Mouse (Mus musculus): ENCODE results near the gene Glod5.

Gene Glod5

DNA sequence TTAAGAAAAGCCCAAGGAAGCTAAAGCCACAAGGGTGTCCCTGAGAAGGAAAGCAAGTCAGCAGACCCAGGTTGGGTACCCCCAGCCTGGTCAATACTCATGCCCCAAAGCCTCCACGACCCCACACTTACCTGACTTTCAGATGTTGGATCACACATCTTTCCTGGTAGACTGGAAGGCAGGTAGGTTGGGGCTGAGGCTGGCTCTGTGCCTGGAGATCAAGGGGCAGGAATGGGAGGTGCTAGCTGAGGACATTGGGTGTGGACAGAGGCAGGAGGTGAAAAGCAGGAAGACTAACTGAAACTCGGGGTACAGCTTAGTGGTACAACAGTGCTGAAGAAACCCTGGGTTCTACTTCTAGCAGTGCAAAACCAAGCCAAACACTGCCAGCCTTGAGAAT, at the start of gene Glod5:
Glod5 (minus strand) TSS at position 207 of the 400 bp plus-strand sequence.
- POLR2A ChIA-PET: interaction anchor here in 3 of 4 experiments (1.0 to 2.2 kb wide), 6 partner anchors 9 to 71 kb away, joined by 3 to 6 read pairs (median 4); partner anchors contain the start of gene Hdac6 (in 1 of the 3)
- CTCF ChIA-PET: interaction anchor here in 3 of 4 experiments (1.0 to 3.3 kb wide), 9 partner anchors 10 to 203 kb away, joined by 3 to 15 read pairs (median 4); no protein-coding TSS in a partner anchor

GRCm38 (mm10) chrX:8051044-8051781, 32.9 kb upstream of the Glod5 start:
- ChIA-PET CTCF (interaction anchor here in 2 of 4 experiments (0.7 to 1.0 kb wide), 2 partner anchors 42 to 74 kb away, joined by 3 read pairs; no protein-coding TSS in a partner anchor), POLR2A (interaction anchor here (0.5 to 16.3 kb wide), 55 partner anchors 10 to 675 kb away, joined by 3 to 221 read pairs (median 4); partner anchors contain the start of genes Suv39h1 (in 4 of the 4), Ftsj1 (in 2 of the 4), Hdac6 (in 1 of the 4) and Pcsk1n (in 1 of the 4))

DNA sequence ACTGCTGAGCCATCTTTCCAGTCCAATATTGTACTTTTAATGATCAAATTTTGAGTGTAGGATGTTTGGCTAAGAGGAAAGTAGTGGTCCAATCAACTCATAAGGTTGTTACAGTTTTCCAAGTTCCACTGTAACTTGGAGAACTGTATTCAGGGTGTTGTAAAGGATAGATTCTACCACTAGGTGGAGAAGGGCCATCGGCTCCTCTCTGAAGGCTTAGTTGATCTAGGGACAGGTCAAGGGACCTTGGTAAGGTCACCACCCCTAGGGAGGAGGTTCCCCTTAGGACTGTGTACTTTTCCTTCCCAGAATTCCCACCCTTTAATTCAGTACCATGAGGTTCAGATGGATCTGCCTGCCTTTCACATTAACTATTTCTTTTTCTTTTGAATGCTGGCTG, 14.7 kb upstream of the Glod5 start:
- CTCF ChIA-PET: no interaction called here
- POLR2A ChIA-PET: interaction anchor here in 1 of 4 experiments (0.6 to 1.0 kb wide), 2 partner anchors 19 to 211 kb away, joined by 3 read pairs; no protein-coding TSS in a partner anchor

GRCm38 (mm10) chrX:8026811-8027210, 8.5 kb upstream of the Glod5 start:
- ChIA-PET CTCF (no interaction called here), POLR2A (interaction anchor here in 1 of 4 experiments (1.6 kb wide), 1 partner anchor 23 kb away, joined by 3 read pairs; no protein-coding TSS in a partner anchor)

DNA sequence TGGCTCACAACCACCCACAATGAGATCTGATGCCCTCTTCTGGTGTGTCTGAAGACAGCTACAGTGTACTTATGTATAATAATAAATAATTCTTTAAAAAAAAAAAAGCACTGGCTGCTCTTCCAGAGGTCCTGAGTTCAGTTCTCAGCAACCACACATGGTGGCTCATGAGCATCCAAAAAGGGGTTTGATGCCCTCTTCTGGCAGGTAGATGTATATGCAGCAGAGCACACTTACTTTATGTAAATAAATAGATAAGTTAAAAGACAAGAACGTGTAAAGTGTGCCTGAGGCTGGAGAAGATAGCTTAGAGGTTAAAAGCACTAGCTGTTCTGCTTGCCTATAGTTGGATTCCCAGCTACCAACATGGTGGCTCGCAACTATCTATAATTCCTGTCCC, 6.5 kb upstream of the Glod5 start:
- ChIA-PET CTCF (interaction anchor here in 1 of 4 experiments (0.9 kb wide), 1 partner anchor 101 kb away, joined by 3 read pairs; no protein-coding TSS in a partner anchor), POLR2A (no interaction called here)

DNA sequence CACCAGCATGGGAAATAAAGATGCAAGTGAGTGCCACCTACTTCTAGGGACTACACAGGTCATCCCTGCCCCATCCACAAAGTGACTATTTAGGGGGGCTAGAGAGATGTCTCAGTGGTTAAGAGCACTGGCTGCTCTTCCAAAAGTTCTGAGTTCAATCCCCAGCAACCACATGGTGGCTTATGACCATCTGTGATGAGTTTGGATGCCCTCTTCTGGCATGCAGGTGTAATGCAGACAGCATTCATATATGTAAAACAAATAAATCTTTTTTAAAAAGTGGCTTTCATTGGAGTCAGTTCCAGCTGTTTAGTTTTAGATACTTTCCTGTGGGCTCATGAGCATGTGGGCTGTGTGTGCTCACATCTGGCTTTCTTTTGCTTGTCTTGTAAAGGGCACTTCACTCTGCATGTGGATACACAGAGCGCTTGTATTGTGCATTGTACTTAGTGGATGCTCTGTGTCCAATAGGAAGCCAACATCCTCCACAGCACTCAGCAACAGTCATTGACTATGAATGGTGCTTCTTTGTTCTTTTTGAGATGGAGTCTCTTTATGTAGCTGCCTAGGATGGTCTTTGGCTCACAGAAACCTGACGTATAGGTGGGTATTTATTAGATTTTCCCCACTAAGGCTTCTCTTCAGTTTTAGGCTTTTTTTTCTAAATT, 2.0 kb upstream of the Glod5 start:
- CTCF ChIA-PET: interaction anchor here in 2 of 4 experiments (0.6 to 1.3 kb wide), 3 partner anchors 95 to 1048 kb away, joined by 3 read pairs; no protein-coding TSS in a partner anchor
- POLR2A ChIA-PET: interaction anchor here in 1 of 4 experiments (0.8 to 1.4 kb wide), 4 partner anchors 10 to 121 kb away, joined by 3 to 4 read pairs (median 4); partner anchors contain the start of genes Pqbp1 and Timm17b

DNA sequence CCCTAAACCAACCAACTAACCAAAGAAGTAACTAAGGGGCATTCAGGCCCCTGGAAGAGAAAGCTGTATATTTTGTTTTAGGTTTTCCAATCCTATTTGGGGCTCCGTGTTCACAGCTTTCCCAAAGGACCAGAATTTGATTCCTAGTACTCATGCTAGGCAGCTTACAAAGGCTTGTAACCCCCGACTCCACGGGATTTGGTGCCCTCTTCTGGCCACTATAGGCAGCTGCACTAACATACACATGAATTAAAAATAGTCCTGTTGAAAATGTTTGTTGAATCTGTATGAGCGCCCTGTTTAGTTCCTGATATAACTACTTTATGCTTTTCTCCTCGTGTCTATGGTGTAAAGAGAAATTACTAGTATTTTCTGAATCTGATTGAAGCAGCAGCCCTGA, 1.1 kb downstream of the Glod5 start:
- POLR2A ChIA-PET: interaction anchor here in 3 of 4 experiments (0.7 to 2.2 kb wide), 9 partner anchors 8 to 133 kb away, joined by 3 to 6 read pairs (median 3); partner anchors contain the start of genes Rbm3 (in 2 of the 3) and Slc35a2 (in 1 of the 3)

DNA sequence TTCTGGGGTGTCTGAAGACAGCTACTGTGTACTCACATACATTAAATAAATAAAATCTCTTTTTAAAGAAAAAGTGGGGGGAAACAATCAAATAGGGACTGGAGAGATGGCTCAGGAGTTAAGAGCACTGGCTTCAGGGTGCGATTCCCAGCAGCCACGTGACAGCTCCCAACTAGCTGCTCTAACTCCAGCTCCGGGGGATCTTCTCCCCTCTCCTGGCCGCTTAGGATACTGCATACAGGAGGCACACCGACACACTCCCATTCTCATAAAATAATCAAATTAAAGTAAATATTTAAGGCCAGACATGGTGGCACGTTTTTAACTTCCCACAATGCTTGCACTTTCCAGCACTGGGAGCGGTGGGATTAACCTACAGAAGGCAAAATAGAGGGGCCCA, 2.6 kb downstream of the Glod5 start:
- ChIA-PET POLR2A (interaction anchor here in 2 of 4 experiments (0.6 to 1.4 kb wide), 9 partner anchors 13 to 252 kb away, joined by 3 to 5 read pairs (median 3); partner anchors contain the start of genes Hdac6 (in 1 of the 2) and Slc35a2 (in 1 of the 2)), CTCF (interaction anchor here (0.6 to 3.3 kb wide), 19 partner anchors 8 to 276 kb away, joined by 3 to 24 read pairs (median 3); partner anchors contain the start of genes Eras (in 1 of the 4) and Hdac6 (in 1 of the 4))

More for the DNA sequence above, 1.1 kb downstream of the Glod5 start:
- CTCF ChIA-PET: interaction anchor here (0.5 to 3.3 kb wide), 29 partner anchors 8 to 263 kb away, joined by 3 to 24 read pairs (median 4); partner anchors contain the start of genes Hdac6 (in 2 of the 4) and Pcsk1n (in 1 of the 4)

DNA sequence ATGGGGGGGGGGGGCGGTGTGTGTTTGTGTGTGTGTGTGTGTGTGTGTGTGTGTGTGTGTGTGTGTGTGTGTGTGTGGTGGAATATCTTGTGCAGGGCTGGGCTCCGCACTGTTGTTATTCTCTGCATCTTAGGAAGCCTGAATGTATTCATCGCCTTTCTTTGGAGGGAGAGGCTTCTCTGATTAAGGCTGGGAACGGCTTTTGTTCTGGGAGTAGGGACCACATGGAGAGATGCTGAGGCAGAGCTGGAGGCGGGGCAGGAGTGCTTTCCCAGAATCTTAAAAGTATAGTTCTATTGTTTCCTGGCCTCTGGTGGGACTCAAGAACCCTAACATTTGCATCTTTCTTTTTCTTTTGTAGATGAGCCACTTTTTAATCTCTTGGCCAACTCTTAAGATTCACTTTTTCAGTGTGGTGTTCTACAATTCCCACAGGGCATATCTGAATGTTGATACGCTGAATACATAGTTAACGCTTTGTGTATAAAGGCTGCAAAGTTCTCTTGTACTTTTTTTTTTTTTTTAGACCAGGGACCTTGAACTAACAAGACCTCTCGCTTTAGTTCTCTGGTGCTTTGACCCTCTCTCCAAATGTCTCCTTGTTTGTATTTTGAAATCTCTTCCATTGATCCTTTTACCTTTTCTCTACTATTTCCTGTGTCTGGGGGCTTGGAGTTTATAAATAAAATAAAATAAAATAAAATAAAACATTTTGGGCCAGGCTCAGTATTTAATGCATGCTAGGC, 4.5 kb downstream of the Glod5 start:
- ChIA-PET CTCF (interaction anchor here in 3 of 4 experiments (0.6 to 1.6 kb wide), 5 partner anchors 11 to 212 kb away, joined by 3 to 5 read pairs (median 4); partner anchors contain the start of gene Eras (in 1 of the 3)), POLR2A (interaction anchor here (0.6 to 2.3 kb wide), 18 partner anchors 11 to 248 kb away, joined by 3 to 18 read pairs (median 4); partner anchors contain the start of genes Hdac6 (in 2 of the 4) and Slc35a2 (in 1 of the 4))

GRCm38 (mm10) chrX:8013157-8013556, 5.1 kb downstream of the Glod5 start:
- CTCF ChIA-PET: interaction anchor here in 2 of 4 experiments (0.6 to 1.6 kb wide), 5 partner anchors 11 to 211 kb away, joined by 3 to 5 read pairs (median 4); partner anchors contain the start of gene Eras (in 1 of the 2)
- POLR2A ChIA-PET: interaction anchor here (0.7 to 2.3 kb wide), 21 partner anchors 10 to 248 kb away, joined by 3 to 18 read pairs (median 3); partner anchors contain the start of genes Hdac6 (in 1 of the 4) and Slc35a2 (in 1 of the 4)

DNA sequence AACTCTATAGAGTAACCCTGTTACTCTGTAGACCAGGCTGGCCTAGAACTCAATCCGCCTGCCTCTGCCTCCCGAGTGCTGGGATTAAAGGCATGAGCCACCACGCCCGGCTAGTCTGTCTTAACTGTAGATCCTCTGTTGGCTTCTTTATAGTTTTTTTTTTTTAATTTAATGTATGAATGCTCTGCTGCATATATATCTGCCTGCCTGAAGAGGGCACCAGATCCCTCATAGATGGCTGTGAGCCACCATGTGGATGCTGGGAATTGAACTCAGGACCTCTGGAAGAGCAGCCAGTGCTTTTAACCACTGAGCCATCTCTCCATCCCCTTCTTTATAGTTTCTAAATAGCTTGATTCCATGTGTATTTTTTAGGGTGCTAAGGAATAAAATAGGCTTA, 8.9 kb downstream of the Glod5 start:
- ChIA-PET CTCF (interaction anchor here in 3 of 4 experiments (0.6 to 1.5 kb wide), 6 partner anchors 8 to 200 kb away, joined by 3 to 10 read pairs (median 4); partner anchors contain the start of gene Timm17b (in 1 of the 3)), POLR2A (interaction anchor here (0.5 to 1.9 kb wide), 31 partner anchors 8 to 294 kb away, joined by 3 to 23 read pairs (median 4); partner anchors contain the start of genes Hdac6 (in 2 of the 4), Pqbp1 (in 2 of the 4), Timm17b (in 2 of the 4) and Eras (in 1 of the 4))

DNA sequence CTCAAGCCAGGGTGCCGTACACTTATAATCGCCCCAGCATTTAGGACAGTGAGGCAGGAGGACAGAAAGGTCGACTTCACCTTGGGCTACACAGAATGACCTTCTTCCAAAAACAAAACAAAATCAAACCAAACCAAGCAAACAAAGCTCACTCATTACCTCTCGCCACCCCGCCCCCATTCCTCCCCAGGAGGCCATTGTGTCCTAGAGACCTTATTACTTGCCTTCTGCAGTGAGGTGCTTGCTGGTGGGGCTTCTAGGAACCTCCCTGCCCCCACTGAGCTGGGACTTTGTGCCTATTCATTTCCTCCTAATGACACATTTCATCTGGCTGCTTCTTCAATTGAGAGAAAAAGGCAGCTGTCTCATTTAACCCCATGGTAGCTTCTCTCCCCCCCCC, 9.7 kb downstream of the Glod5 start:
- POLR2A ChIA-PET: interaction anchor here (0.5 to 1.9 kb wide), 56 partner anchors 9 to 1479 kb away, joined by 3 to 23 read pairs (median 4); partner anchors contain the start of genes Eras (in 3 of the 4), Hdac6 (in 2 of the 4), Pqbp1 (in 2 of the 4) and Slc35a2 (in 2 of the 4)

DNA sequence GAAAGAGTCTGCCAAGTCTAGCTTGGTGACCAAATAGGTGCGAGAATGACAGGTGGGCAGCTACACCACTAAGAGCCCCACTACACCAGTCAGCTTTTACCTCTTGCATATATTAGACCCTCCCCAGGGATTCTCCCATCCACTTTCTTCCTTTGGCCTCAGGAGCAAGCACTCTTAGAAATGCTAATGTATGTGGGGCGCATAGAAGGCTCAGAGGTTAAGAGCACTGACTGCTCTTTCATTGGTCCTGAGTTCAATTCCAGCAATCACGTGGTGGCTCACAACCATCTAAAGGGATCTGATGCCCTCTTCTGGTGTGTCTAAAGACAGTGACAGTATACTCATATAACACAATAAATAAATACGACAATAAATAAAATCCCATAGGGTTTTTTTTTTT, 15.3 kb downstream of the Glod5 start:
- ChIA-PET CTCF (interaction anchor here (0.6 to 2.3 kb wide), 13 partner anchors 10 to 269 kb away, joined by 3 to 15 read pairs (median 4); partner anchors contain the start of gene Hdac6 (in 1 of the 4)), POLR2A (interaction anchor here in 3 of 4 experiments (0.5 to 3.7 kb wide), 30 partner anchors 10 to 277 kb away, joined by 3 to 28 read pairs (median 5); partner anchors contain the start of genes Hdac6 (in 3 of the 3), Eras (in 1 of the 3), Pcsk1n (in 1 of the 3) and Slc35a2 (in 1 of the 3))

More for the DNA sequence above, 9.7 kb downstream of the Glod5 start:
- CTCF ChIA-PET: interaction anchor here (0.5 to 1.5 kb wide), 14 partner anchors 8 to 199 kb away, joined by 3 to 10 read pairs (median 5); partner anchors contain the start of genes Glod5 (in 1 of the 4), Hdac6 (in 1 of the 4) and Timm17b (in 1 of the 4)

GRCm38 (mm10) chrX:8002001-8002400, 16.3 kb downstream of the Glod5 start:
- CTCF ChIA-PET: interaction anchor here in 3 of 4 experiments (0.5 to 2.3 kb wide), 13 partner anchors 9 to 268 kb away, joined by 3 to 15 read pairs (median 5); partner anchors contain the start of gene Hdac6 (in 1 of the 3)
- POLR2A ChIA-PET: interaction anchor here in 3 of 4 experiments (0.5 to 3.7 kb wide), 41 partner anchors 9 to 331 kb away, joined by 3 to 28 read pairs (median 4); partner anchors contain the start of genes Hdac6 (in 3 of the 3), Slc35a2 (in 2 of the 3), Ebp (in 1 of the 3) and Eras (in 1 of the 3)

DNA sequence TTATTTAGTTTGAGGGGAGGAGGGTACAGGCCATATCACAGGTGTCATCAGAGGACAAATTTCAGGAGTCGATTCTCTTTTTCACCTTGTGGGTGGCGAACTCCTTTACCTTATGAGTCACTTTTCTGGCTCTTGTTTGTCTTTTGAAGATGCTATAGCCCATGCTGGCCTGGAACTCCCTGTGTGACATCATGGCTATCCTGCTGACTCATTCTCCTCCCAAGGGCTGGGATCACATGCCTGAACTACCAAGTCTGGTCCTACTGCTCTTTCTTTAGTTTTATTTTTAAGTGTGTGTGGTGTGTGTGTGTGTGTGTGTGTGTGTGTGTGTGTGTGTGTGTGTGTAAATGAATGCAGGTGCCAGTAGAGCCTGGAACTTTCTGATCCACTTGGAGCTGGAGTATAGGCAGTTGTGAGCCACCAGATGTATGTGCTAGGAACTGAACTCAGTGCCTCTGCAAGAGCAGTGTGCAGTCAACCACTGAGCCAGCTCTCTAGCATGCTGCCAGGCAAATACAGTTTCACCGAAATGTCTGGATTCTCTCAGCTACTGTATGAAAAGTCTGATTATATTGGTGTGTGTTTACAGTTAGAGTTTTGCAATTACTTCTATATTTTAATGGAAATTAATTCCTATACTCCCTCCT, 17.6 kb downstream of the Glod5 start:
- CTCF ChIA-PET: interaction anchor here in 1 of 4 experiments (0.6 kb wide), 1 partner anchor 146 kb away, joined by 3 read pairs; no protein-coding TSS in a partner anchor
- POLR2A ChIA-PET: interaction anchor here in 2 of 4 experiments (0.7 to 3.7 kb wide), 4 partner anchors 8 to 73 kb away, joined by 7 to 23 read pairs (median 8); partner anchors contain the start of genes Eras (in 1 of the 2) and Hdac6 (in 1 of the 2)

Measured in embryonic stem cell, embryonic (primary cell).